ENCODE assay signal across 9 mouse cellular contexts in the genomic region with DNA sequence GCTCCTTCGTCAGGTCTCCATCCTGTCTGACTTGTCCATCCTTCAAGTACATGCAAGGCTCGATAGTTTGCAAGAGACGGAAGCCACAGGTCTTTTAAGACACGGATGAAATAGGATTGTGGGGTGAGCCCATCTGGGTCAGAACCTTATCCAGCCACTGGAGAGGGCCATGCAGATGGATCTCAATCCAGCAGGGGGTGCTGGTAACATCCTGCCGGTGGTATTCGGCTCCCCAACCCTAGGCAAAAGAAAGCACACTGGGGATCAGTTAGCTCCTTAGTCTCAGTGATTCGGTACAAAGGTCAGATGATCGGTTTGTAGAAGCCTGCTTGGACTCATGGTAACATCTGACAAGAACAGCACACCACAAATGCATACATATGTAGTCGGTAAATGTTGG. TPM values are rescaled to one million over a fixed set of nuclear protein-coding genes. Genes with fewer than 3 reads are reported as not detected.
DNase-seq lines count a peak whose midpoint lies in the region; ATAC-seq and TF ChIP-seq lines count a peak whose summit lies in the region.
"Had no signal": no experiment of that assay in that cellular context is flagged by ENCODE, and none has a peak within 500 bp of the region (broad histone marks: within the 10 kb centered on the region; RNA-seq: fewer than 3 reads in every experiment).

No protein-coding gene starts in this region.

- H3K27me3 ChIP-seq in forebrain, embryonic 13.5 days = no peaks in the 10 kb centered on the region
- no peaks in the 10 kb centered on the region for H3K27me3 ChIP-seq in forebrain, embryonic 12.5 days
- H3K27me3 ChIP-seq in midbrain, postnatal 0 days (ENCODE audit: insufficient read depth, low read length) = no peaks in the 10 kb centered on the region
- no peaks in the 10 kb centered on the region for H3K27me3 ChIP-seq in midbrain, embryonic 16.5 days (ENCODE audit: control insufficient read depth, insufficient read depth, low read depth, low read length)
- H3K27me3 ChIP-seq: limb, embryonic 15.5 days had no signal

- TF ChIP-seq POLR2A in lung, adult 2 months (IDR thresholded peaks at IDR 0.05; ENCODE audit: borderline replicate concordance, extremely low read depth, low read depth, low read length) = no peak

- H3K4me3 ChIP-seq in forebrain, embryonic 13.5 days = no peak overlapping the region
- no peak overlapping the region for H3K4me3 ChIP-seq in forebrain, embryonic 12.5 days (replicated peaks)
- no peak overlapping the region for H3K4me3 ChIP-seq in midbrain, postnatal 0 days (ENCODE audit: low read depth, low read length)
- no peak overlapping the region for H3K4me3 ChIP-seq in midbrain, embryonic 16.5 days (ENCODE audit: low read depth, low read length)
- no peak overlapping the region for H3K4me3 ChIP-seq in lung, adult 2 months (replicated peaks; ENCODE audit: extremely low read depth, low read depth, low read length)
- H3K4me3 ChIP-seq: limb, embryonic 15.5 days had no signal

- 74% methylated on average over 9 of the region's 9 CpGs for WGBS in forebrain, embryonic 13.5 days
- WGBS in forebrain, embryonic 12.5 days = 76% methylated on average over 9 of the region's 9 CpGs
- 74% methylated on average over 9 of the region's 9 CpGs for WGBS in midbrain, postnatal 0 days
- 79% methylated on average over 9 of the region's 9 CpGs for WGBS in midbrain, embryonic 16.5 days
- 64% methylated on average over 9 of the region's 9 CpGs for WGBS in lung, adult 2 months

- TF ChIP-seq CTCF in midbrain, postnatal 0 days (IDR thresholded peaks at IDR 0.05) = peak; percentile 67
- peak; percentile 83 for TF ChIP-seq CTCF in lung, adult 2 months (IDR thresholded peaks at IDR 0.05; ENCODE audit: insufficient read depth, low read length)

- H3K9ac ChIP-seq in forebrain, embryonic 13.5 days = no peak overlapping the region
- no peak overlapping the region for H3K9ac ChIP-seq in forebrain, embryonic 12.5 days
- H3K9ac ChIP-seq in midbrain, postnatal 0 days (replicated peaks; ENCODE audit: low read length, poor library complexity, severe bottlenecking) = no peak overlapping the region
- no peak overlapping the region for H3K9ac ChIP-seq in midbrain, embryonic 16.5 days (ENCODE audit: low read depth, low read length)
- H3K9ac ChIP-seq: limb, embryonic 15.5 days had no signal

- H3K9me3 ChIP-seq in forebrain, embryonic 13.5 days (replicated peaks) = no peaks in the 10 kb centered on the region
- H3K9me3 ChIP-seq in forebrain, embryonic 12.5 days = no peaks in the 10 kb centered on the region
- H3K9me3 ChIP-seq in midbrain, postnatal 0 days (ENCODE audit: low read length) = no peaks in the 10 kb centered on the region
- no peaks in the 10 kb centered on the region for H3K9me3 ChIP-seq in midbrain, embryonic 16.5 days (replicated peaks; ENCODE audit: control insufficient read depth, low read length, poor library complexity, severe bottlenecking)
- H3K9me3 ChIP-seq: limb, embryonic 15.5 days had no signal

- DNase-seq in midbrain, postnatal 0 days (ENCODE audit: low spot score) = no peak
- DNase-seq in brain, adult 2 months (ENCODE audit: low read depth, low spot score) = peak; percentile 62
- peak; percentile 38 for DNase-seq in lung, adult 2 months
- no peak for DNase-seq in ovary, postnatal 14 days (ENCODE audit: low spot score)
- no peak for DNase-seq in embryo, embryonic 10.5 days (ENCODE audit: low spot score)

- H3K27ac ChIP-seq in forebrain, embryonic 13.5 days = no peak overlapping the region
- H3K27ac ChIP-seq in forebrain, embryonic 12.5 days = no peak overlapping the region
- no peak overlapping the region for H3K27ac ChIP-seq in midbrain, postnatal 0 days (ENCODE audit: low read depth, low read length)
- no peak overlapping the region for H3K27ac ChIP-seq in midbrain, embryonic 16.5 days (ENCODE audit: low read length)
- H3K27ac ChIP-seq: limb, embryonic 15.5 days had no signal

- ATAC-seq in forebrain, embryonic 13.5 days = peak; percentile 56; the same call in 1 of the 2 replicates
- no peak for ATAC-seq in forebrain, embryonic 12.5 days (ENCODE audit: low FRiP score)
- ATAC-seq in midbrain, postnatal 0 days (ENCODE audit: low FRiP score) = no peak
- ATAC-seq in midbrain, embryonic 16.5 days = no peak

- H3K36me3 ChIP-seq in forebrain, embryonic 13.5 days (ENCODE audit: poor library complexity, severe bottlenecking) = peaks cover 70% of the 10 kb centered on the region
- peaks cover 69% of the 10 kb centered on the region for H3K36me3 ChIP-seq in forebrain, embryonic 12.5 days (replicated peaks)
- peaks cover 27% of the 10 kb centered on the region for H3K36me3 ChIP-seq in midbrain, postnatal 0 days (ENCODE audit: insufficient read depth, low read length)
- peaks cover 20% of the 10 kb centered on the region for H3K36me3 ChIP-seq in midbrain, embryonic 16.5 days (ENCODE audit: control insufficient read depth, insufficient read depth, low read length)

- no peak overlapping the region for H3K4me2 ChIP-seq in forebrain, embryonic 13.5 days
- no peak overlapping the region for H3K4me2 ChIP-seq in forebrain, embryonic 12.5 days
- H3K4me2 ChIP-seq in midbrain, postnatal 0 days (ENCODE audit: low read depth, low read length, poor library complexity, severe bottlenecking) = no peak overlapping the region
- H3K4me2 ChIP-seq in midbrain, embryonic 16.5 days (ENCODE audit: low read length) = no peak overlapping the region
- H3K4me2 ChIP-seq: limb, embryonic 15.5 days had no signal

- no peaks in the 10 kb centered on the region for H3K4me1 ChIP-seq in forebrain, embryonic 13.5 days
- H3K4me1 ChIP-seq in forebrain, embryonic 12.5 days = no peaks in the 10 kb centered on the region
- H3K4me1 ChIP-seq in midbrain, postnatal 0 days (ENCODE audit: insufficient read depth, low read length) = no peaks in the 10 kb centered on the region
- H3K4me1 ChIP-seq in midbrain, embryonic 16.5 days (ENCODE audit: control insufficient read depth, insufficient read depth, low read length) = no peaks in the 10 kb centered on the region
- H3K4me1 ChIP-seq in lung, adult 2 months (ENCODE audit: control insufficient read depth, insufficient read depth, low read length) = peaks cover 5% of the 10 kb centered on the region

RNA-seq across cellular contexts. Expression of a gene that starts 44.8 kb away (rescaled TPM):
- polyA plus RNA-seq in forebrain, embryonic 13.5 days (2015; fragmentation: Nextera tagmentation; extraction: Ambion mirVana) = 20.4 and 23.0 TPM in 2 replicates
- 16.8 and 17.5 TPM in 2 replicates for polyA plus RNA-seq in forebrain, embryonic 12.5 days (2016; fragmentation: Nextera tagmentation; extraction: Ambion mirVana)
- 9.4 and 14.2 TPM in 2 replicates for total RNA-seq in midbrain, postnatal 0 days (2014; rRNA removed)
- 11.3 and 11.8 TPM in 2 replicates for polyA plus RNA-seq in midbrain, postnatal 0 days (2015; fragmentation: Nextera tagmentation; extraction: Ambion mirVana)
- polyA plus RNA-seq in midbrain, embryonic 16.5 days (2015; fragmentation: Nextera tagmentation; extraction: Ambion mirVana) = 19.5 and 19.6 TPM in 2 replicates
- polyA plus RNA-seq in lung, adult 2 months (2012; rRNA removed) = 2.9 and 6.4 TPM in 2 replicates

RNA-seq across cellular contexts. Expression of a gene that starts 59.8 kb away (rescaled TPM):
- 49.5 and 50.9 TPM in 2 replicates for polyA plus RNA-seq in forebrain, embryonic 13.5 days (2015; fragmentation: Nextera tagmentation; extraction: Ambion mirVana)
- 63.7 and 63.8 TPM in 2 replicates for polyA plus RNA-seq in forebrain, embryonic 12.5 days (2016; fragmentation: Nextera tagmentation; extraction: Ambion mirVana)
- 75.6 and 78.8 TPM in 2 replicates for total RNA-seq in midbrain, postnatal 0 days (2014; rRNA removed)
- 49.1 and 52.5 TPM in 2 replicates for polyA plus RNA-seq in midbrain, postnatal 0 days (2015; fragmentation: Nextera tagmentation; extraction: Ambion mirVana)
- polyA plus RNA-seq in midbrain, embryonic 16.5 days (2015; fragmentation: Nextera tagmentation; extraction: Ambion mirVana) = 58.7 and 66.6 TPM in 2 replicates
- 35.0 and 46.0 TPM in 2 replicates for polyA plus RNA-seq in lung, adult 2 months (2012; rRNA removed)

Comparison
In these comparisons a context has a peak if more than half of its experiments do, and no peak if none do; other contexts are left out.
1. DNase-seq: peak in brain, adult 2 months (single experiment) and lung, adult 2 months (single experiment); none in midbrain, postnatal 0 days (single experiment), ovary, postnatal 14 days (single experiment) and embryo, embryonic 10.5 days (single experiment).